Mouse (Mus musculus) lung, adult 2 months (tissue): ENCODE results near the gene Rbm12. TPM values are rescaled to one million over a fixed set of nuclear protein-coding genes. Genes with fewer than 3 reads are reported as not detected.
"Not testable (repeated sequence)": the region's sequence is repeated elsewhere in the genome, so short reads cannot be mapped to it uniquely, and the experiment has no call there.

Experiments used
- DNase-seq: peaks from one replicate; pipeline ENCODE4 v3.0.0; 2022
- H3K4me1 ChIP-seq: fragments of 200-500 bp; 2 replicates; pipeline ENCODE4 v1.6.1; 2011; ENCODE audit warnings: low read length; ENCODE audit not compliant: control insufficient read depth, insufficient read depth
- H3K4me3 ChIP-seq: fragments of 200-500 bp; replicated peaks from 2 replicates; pipeline ENCODE3; 2011; ENCODE audit warnings: low read depth, mild to moderate bottlenecking, control low read depth, low read length; ENCODE audit errors: extremely low read depth
- CTCF ChIP-seq: fragments of 200-500 bp; IDR thresholded peaks from 2 replicates; pipeline ENCODE4 v1.5.1; 2011; ENCODE audit warnings: mild to moderate bottlenecking, low read length, control low read depth; ENCODE audit not compliant: insufficient read depth
- POLR2A ChIP-seq: fragments of 200-500 bp; IDR thresholded peaks from 2 replicates; pipeline ENCODE4 v1.6.1; 2011; ENCODE audit warnings: low read depth, mild to moderate bottlenecking, control low read depth, low read length, borderline replicate concordance; ENCODE audit errors: extremely low read depth
- WGBS: fragments of 180-500 bp; shearing (Covaris S2); methylation state at CpG from one replicate; pipeline ENCODE4 v1.1.7; 2018; 5-methylcytosine and 5-hydroxymethylcytosine counted together
- polyA plus RNA-seq: library from polyadenylated mRNA; depleted of rRNA; stranded (reverse); fragments of >200 nt; gene quantifications from 2 replicates; pipeline ENCODE4 v1.2.3, GENCODE M21; 2012

Gene Rbm12
- polyA plus RNA-seq, 1 experiment: 21.1 TPM

GRCm38 (mm10) chr2:156135695-156136094 lies 23.9 kb upstream of the Rbm12 start:
- WGBS: 88% methylated on average over 6 of the region's 6 CpGs
- H3K4me3 ChIP-seq: no peak overlapping the region
- DNase-seq: no peak
- H3K4me1 ChIP-seq: no peaks in the 10 kb centered on the region
- no peak for TF ChIP-seq POLR2A
- peak; percentile 27; the same call in 1 of the 2 replicates for TF ChIP-seq CTCF

- Histone ChIP-seq H3K4me3 (no peak overlapping the region), H3K4me1 (no peaks in the 10 kb centered on the region)
- DNase-seq: no peak
- 69% methylated on average over 5 of the region's 5 CpGs for WGBS
- no peak for TF ChIP-seq POLR2A
- TF ChIP-seq CTCF: no peak
These were observed 22.4 kb upstream of the Rbm12 start for GRCm38 (mm10) chr2:156134161-156134560.

- TF ChIP-seq POLR2A: no peak
- TF ChIP-seq CTCF: no peak
- no peaks in the 10 kb centered on the region for H3K4me1 ChIP-seq
- no peak within 1 kb of the TSS for H3K4me3 ChIP-seq
- 93% methylated on average over 5 of the region's 5 CpGs for WGBS
- no peak for DNase-seq
These were observed 15.2 kb upstream of the Rbm12 start, which contains the start of gene Gm28036 for GRCm38 (mm10) chr2:156126992-156127391. Gm28036 (minus strand) TSS chr2:156127092.

GRCm38 (mm10) chr2:156123731-156124130 lies 12.0 kb upstream of the Rbm12 start:
- Histone ChIP-seq H3K4me1 (no peaks in the 10 kb centered on the region), H3K4me3 (no peak overlapping the region)
- no peak for TF ChIP-seq POLR2A
- TF ChIP-seq CTCF: no peak
- 92% methylated on average over 5 of the region's 5 CpGs for WGBS
- no peak for DNase-seq

- DNase-seq: no peak
- Histone ChIP-seq H3K4me3 (no peak overlapping the region), H3K4me1 (no peaks in the 10 kb centered on the region)
- no peak for TF ChIP-seq POLR2A
These were observed 7.8 kb upstream of the Rbm12 start for GRCm38 (mm10) chr2:156119566-156119965.

- not testable (repeated sequence) for DNase-seq, H3K4me1 ChIP-seq
- 18% methylated on average over 5 of the region's 5 CpGs for WGBS
- peak overlapping the region; percentile 98 for H3K4me3 ChIP-seq
These were observed 274 bp upstream of the Rbm12 start for GRCm38 (mm10) chr2:156112080-156112423.

GRCm38 (mm10) chr2:156110627-156111357 lies 986 bp downstream of the Rbm12 start:
- TF ChIP-seq POLR2A: no peak
- TF ChIP-seq CTCF: no peak
- under 1% methylated on average over 16 of the region's 16 CpGs for WGBS
- peaks cover 6% of the 10 kb centered on the region for H3K4me1 ChIP-seq
- peak overlapping the region; percentile 98 for H3K4me3 ChIP-seq
- peak; percentile 21 for DNase-seq

- DNase-seq: no peak
- H3K4me3 ChIP-seq: no peak overlapping the region
- H3K4me1 ChIP-seq: peaks cover 4% of the 10 kb centered on the region; the same call in 1 of the 2 replicates
- TF ChIP-seq CTCF: no peak
- no peak for TF ChIP-seq POLR2A
- WGBS: 56% methylated on average over 5 of the region's 5 CpGs
These were observed 19.9 kb downstream of the Rbm12 start for GRCm38 (mm10) chr2:156091926-156092325.

GRCm38 (mm10) chr2:156089799-156090198 lies 22.0 kb downstream of the Rbm12 start:
- WGBS: 82% methylated on average over 1 of the region's 1 CpGs
- no peak overlapping the region for H3K4me3 ChIP-seq
- H3K4me1 ChIP-seq: peaks cover 4% of the 10 kb centered on the region; the same call in 1 of the 2 replicates
- DNase-seq: no peak
- no peak for TF ChIP-seq POLR2A
- no peak for TF ChIP-seq CTCF

GRCm38 (mm10) chr2:156087391-156088110 lies 24.2 kb downstream of the Rbm12 start:
- Histone ChIP-seq H3K4me1 (peaks cover 4% of the 10 kb centered on the region; the same call in 1 of the 2 replicates), H3K4me3 (no peak overlapping the region)
- TF ChIP-seq CTCF (no peak), POLR2A (no peak)
- 77% methylated on average over 7 of the region's 7 CpGs for WGBS
- no peak for DNase-seq
